Mouse (Mus musculus): ENCODE measurements at regions not wholly inside any gene's neighbourhood (a gene's known extent, or its start where the extent isn't known, plus 50 kb on each side); places are given as distances from the start of the nearest gene placed in this dataset.
"Not testable (repeated sequence)": the region's sequence is repeated elsewhere in the genome, so short reads cannot be mapped to it uniquely, and the experiment has no call there.

- DNase-seq = no peak
These were observed 72.5 kb upstream of the Ccdc122 start for GRCm38 (mm10) chr14:76964046-76964445.

GRCm38 (mm10) chr14:76958875-76959274, 77.7 kb upstream of the Ccdc122 start:
- no peak for DNase-seq

DNA sequence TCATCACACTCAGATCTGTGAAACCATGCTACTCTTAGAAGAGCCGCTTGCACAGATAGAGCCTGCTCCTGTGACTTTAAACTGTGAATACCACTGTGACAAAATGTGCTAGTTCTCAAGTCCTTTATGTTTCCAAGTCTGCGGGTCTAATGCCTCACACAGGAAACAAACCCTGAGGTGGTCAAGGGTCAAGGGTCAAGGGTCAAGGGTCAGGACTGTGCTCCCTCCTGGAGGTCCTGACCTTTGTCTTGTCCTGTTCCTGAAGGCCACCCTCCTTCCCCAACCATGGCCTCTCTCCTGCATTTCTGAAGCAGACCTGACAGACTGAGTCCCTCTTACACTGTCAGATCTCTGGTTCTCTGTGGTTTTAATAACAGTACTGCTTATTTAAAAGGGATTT, 79.4 kb upstream of the Ccdc122 start:
- no peak for DNase-seq

DNA sequence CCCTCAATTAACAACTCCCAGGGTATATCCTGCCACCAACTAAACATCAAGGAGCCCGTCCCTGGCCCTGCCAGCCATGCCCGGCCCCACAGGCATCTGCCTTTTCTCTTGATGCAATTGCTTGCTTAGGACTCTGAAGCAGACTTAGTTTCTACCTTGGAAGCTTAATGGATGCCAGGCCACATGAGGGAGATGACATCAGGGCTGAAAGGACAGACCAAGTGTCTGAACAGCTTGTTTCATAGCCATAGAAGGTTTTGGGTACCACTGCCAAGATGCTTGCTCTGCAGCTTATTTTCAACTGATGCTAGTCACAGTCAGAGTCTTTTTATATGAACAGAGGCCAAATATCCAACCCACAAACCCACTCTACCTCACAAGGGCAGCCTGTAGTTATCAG, 83.4 kb upstream of the Ccdc122 start:
- no peak for DNase-seq

DNA sequence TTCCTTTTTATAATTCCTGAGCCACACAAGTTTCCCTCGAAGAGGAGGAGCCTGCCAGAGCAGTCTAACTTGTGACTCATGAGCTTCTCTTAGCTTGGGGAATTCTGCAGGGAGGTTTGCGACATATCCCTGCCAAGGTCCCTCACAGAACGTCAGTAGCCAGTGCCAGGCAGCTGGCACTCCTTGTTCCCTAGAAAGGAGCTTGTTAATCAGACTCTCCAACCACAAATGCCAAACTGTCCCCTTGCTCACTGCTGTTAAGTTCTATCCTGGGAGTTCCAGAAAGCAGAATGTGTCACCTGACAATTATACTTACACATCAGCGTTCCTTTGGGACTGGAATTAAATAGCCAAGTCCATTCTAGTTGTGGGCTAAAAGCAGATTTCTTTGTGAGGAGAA, 85.1 kb upstream of the Ccdc122 start:
- DNase-seq = no peak

GRCm38 (mm10) chr14:76949388-76949787, 87.2 kb upstream of the Ccdc122 start:
- DNase-seq = no peak

GRCm38 (mm10) chr14:76948948-76949347, 87.6 kb upstream of the Ccdc122 start:
- no peak for DNase-seq

DNA sequence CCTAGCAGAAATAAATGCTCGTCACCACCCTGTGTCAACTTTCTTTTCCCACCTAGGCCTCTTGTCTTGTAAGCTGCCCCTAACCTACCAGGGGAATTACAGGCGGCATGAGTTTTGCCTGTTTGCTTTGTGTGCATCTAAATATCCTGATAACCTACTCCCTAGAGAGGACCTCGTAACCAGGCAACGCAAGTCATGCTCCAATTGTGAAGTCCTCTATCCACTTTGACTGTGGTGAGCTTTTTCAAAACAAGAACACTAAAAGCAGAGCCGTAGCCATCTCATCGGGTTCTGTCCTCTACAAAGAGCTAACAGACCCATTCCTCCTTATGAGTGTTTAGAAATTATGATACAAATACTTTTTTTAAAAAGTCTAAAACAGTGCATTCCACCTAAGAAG, 88.1 kb upstream of the Ccdc122 start:
- DNase-seq = no peak

GRCm38 (mm10) chr14:76947148-76947547, 89.4 kb upstream of the Ccdc122 start:
- no peak for DNase-seq

DNA sequence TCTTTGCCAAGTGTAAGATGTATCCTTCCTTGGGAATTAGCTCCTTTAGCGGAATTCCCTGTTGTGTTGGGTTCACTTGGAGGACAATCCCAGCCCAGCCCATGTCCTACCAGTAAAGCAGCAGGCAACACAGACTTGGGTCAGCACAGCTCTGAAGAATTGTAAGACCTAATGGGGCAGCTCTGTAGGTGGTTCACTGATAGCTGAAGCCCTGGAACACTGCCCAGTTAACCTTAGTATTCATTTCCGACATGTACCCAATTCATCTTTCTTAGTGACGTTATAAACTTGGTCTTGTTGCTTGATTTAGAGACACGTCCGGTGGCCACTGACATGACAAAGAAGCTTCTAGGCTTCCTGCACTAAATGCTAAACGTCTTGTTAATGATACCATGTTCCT, 90.9 kb upstream of the Ccdc122 start:
- DNase-seq = peak; percentile 41

GRCm38 (mm10) chr14:76941474-76942212, 94.9 kb upstream of the Ccdc122 start:
- DNase-seq = no peak

DNA sequence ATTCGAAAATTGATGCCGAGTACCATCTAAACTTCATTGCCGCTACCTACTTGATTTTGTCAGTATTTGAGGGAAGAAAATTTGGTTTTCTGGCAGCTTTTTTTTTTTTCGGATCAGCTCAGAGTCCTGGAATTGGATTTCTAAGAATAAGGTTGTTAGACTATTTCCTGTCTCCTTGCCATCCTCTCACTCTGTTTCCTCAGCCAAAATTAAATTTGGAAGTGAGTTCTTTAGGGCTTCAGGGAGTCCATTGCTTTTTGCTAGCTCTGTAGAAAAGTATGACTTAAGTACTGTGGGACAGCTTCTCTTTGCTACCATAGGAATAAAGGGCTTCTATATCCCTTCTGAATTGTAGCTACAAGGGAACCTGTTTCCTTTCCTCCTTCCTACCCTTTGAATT, 96.1 kb upstream of the Ccdc122 start:
- no peak for DNase-seq

DNA sequence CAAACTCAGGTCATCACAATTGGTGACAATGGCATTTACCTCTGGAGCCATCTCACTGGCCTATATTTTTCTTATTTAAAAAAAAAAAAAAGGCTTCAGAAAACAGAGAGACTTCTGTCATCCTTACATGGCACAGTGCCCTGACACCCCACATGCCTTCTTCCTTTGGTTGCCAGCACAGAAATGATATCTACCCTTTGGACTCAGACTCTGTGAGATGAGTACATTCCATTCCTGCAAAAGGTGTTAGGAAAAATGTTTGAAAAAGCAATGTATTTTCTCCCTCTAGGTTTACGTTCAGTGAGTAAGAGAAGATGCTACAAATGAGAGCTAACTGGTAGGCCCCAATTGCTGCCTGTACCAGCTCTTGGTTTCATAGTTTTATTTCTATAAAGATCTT, 99.9 kb upstream of the Ccdc122 start:
- peak; percentile 56 for DNase-seq

DNA sequence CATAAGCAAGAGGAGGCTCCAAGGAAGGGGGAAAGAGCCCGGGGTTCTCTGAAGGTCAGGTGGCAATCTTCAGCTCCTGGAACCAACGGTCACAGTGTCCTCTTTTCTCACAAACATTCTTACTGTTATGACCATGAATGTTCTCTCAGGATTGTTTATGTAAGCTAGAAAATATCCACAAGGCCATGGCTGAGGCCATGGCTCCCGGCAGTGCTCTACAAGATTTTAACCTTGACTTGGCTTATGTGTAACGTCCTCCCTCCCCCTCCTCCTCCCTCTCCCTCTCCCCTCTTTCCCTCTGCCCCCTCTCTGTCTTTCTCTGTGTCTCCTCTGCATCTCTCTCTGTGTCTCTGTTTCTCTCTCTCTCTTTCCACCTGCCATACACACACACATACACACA, 100.5 kb upstream of the Ccdc122 start:
- not testable (repeated sequence) for DNase-seq

DNA sequence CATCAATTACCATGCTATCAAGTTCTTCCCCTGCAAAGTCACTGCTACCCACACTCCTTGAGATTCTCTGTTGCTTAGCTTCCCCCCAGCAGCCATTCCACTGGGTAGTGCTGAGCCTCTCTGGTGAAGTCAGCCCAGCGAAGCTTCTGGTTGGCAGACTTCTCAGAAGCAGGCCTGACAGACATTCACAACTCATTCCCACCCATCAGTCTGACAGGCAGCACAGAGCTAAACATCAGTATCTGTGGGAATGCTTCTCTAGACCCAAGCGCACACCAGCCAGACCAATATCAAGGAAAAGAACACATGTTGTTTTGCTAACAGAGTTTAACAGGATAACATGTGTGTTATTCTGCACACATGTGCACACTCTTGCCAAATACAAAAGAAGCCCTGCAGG, 101.1 kb upstream of the Ccdc122 start:
- DNase-seq = no peak

- DNase-seq = peak; percentile 47
These were observed 103.7 kb upstream of the Ccdc122 start for GRCm38 (mm10) chr14:76932890-76933289.

DNA sequence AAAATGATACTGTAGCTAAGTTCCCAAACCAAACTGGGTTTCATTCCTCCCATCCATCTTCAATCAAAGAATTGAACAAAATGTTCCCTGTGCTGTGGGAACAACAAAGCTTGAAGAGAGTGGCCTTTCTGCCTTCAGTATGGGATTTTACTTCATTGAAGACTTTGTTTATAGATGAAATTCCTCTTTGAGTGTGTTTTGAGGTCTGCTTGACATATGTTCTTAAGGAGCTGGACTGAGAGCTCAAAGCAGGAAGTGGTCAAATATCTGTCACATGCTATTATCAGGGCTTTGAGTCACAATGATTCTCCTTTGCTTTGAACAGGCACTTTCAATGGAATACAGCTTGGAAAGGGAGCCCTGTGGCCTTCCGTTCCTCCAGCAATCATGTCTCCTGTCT, 105.2 kb upstream of the Ccdc122 start:
- no peak for DNase-seq

GRCm38 (mm10) chr14:76929562-76929961, 107.0 kb upstream of the Ccdc122 start:
- no peak for DNase-seq

- no peak for DNase-seq
These were observed 107.9 kb upstream of the Ccdc122 start for GRCm38 (mm10) chr14:76928706-76929105.

GRCm38 (mm10) chr14:76927245-76927806, 109.2 kb upstream of the Ccdc122 start:
- DNase-seq = peak; percentile 44

- DNase-seq = no peak
These were observed 110.2 kb upstream of the Ccdc122 start for GRCm38 (mm10) chr14:76926416-76926815.

GRCm38 (mm10) chr14:76922399-76922939, 114.1 kb upstream of the Ccdc122 start:
- DNase-seq = no peak

- no peak for DNase-seq
These were observed 118.5 kb upstream of the Ccdc122 start for GRCm38 (mm10) chr14:76918091-76918490.

DNA sequence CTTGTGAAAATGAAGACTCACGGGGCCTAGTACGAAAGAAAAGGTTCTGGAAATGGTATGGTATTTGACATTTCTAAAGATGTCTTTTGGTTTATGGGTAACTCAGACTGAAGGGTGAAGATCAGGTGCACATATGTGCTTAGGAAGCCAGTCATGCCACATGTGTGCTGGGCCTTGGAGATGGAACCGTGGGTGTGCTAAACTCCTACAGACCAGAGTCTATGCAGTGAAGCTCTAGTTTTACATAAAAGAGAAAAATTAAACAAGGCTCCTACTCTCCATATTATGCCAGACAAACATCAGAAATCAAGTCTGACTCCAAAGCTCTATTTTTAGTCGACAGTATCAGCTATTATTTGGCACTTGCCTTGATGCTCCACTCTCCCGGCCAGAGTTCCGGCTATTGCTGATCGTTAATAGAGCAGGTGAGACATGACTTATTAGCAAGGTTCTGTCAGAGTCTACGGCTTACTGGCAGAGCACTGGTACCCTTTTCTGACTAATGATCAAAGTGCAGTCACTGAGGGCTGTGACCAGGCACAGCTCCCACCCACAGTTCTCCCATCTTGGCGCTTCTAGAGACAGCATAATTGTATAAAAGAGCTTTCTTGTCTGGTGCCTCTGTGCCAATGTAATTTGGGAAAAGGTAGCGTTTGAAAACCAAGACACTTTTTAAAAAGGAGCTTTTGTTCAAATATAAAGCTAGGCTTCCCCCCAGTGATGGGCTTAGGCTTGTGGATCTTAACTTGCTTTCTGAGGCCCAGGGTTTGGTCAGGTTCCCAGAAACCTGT, 119.2 kb upstream of the Ccdc122 start:
- DNase-seq = no peak
